Mouse (Mus musculus): Measurements from ENCODE around the gene Ces1g. TPM values are rescaled to one million over a fixed set of nuclear protein-coding genes. Genes with fewer than 3 reads are reported as not detected.

The Ces1g gene
- not detected in 2 replicates for polyA plus RNA-seq (2012; ENCODE audit: low replicate concordance)

DNA sequence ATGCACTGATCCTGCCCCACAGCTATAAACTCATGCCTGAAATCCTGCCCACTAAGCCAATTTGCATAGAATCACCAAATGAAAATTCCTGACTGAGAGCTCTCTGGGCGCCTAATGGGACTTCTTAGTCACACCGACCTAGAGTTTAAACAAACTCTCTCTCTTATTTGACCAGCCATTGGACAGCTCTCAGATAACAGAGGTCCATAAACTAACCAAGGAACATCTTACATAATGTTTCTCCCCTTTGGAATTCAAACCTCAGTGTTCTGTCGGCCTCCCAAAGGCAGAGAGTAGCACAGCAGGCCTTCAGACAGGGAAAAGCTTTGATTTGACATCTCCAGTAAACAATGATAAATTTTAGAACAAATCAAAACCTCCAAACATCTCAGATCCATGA is at the start of gene Ces1g:
TSS of gene Ces1g (minus strand) at position 102 of the 400 bp plus-strand sequence.

GRCm38 (mm10) chr8:93379625-93380024 is 42.5 kb upstream of the Ces1g start, which contains the start of gene Ces1h:
Gene Ces1h (minus strand): TSS chr8:93379725.

GRCm38 (mm10) chr8:93279556-93279955 is 57.6 kb downstream of the Ces1g start, which contains the start of gene Ces1f:
Gene Ces1f (minus strand): TSS chr8:93279747.

Other genes starting within 250 kb of the Ces1g start
- gene Ces1c, start 206.0 kb downstream of the Ces1g start, polyA plus RNA-seq (2012; ENCODE audit: low replicate concordance): not detected in 2 replicates
- gene Ces1d, start 139.5 kb downstream of the Ces1g start, polyA plus RNA-seq (2012; ENCODE audit: low replicate concordance): not detected in 2 replicates
- not detected in 2 replicates for gene Ces1e, start 107.7 kb downstream of the Ces1g start, polyA plus RNA-seq (2012; ENCODE audit: low replicate concordance)
- not detected in 2 replicates for gene Ces1f, start 57.6 kb downstream of the Ces1g start, polyA plus RNA-seq (2012; ENCODE audit: low replicate concordance)
- gene Ces1h, start 42.4 kb upstream of the Ces1g start, polyA plus RNA-seq (2012; ENCODE audit: low replicate concordance): not detected in 2 replicates
- not detected in 2 replicates for gene Ces5a, start 198.5 kb upstream of the Ces1g start, polyA plus RNA-seq (2012; ENCODE audit: low replicate concordance)

Data from hematopoietic multipotent progenitor cell, adult 10-12 weeks (in vitro differentiated cells).